Mouse (Mus musculus): ENCODE measurements around the gene Pdgfd. TPM values are rescaled to one million over a fixed set of nuclear protein-coding genes. Genes with fewer than 3 reads are reported as not detected.
"Not testable (repeated sequence)": the region's sequence is repeated elsewhere in the genome, so short reads cannot be mapped to it uniquely, and the experiment has no call there.

The Pdgfd gene
- polyA plus RNA-seq, 1 experiment from 2014 or later, result 12.7 TPM

DNA sequence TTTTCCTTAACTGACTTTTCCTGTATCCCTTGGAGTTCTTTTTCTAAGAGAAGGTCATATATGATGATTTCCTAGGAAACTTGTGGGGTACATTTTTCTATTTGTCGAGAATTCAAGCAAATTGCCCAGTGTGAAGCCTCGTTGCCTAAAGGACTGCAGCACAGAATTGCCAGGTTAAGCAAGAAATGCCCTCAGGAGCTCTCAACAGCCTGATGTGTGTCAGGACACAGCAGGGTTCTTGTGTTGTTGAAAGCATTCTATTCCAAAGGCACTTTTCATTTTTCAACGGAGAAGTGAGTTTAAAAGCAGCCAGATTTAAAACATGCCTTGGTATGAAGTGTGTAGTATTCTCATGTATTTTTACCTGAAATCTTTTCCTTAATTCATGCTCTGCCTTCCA, 19.6 kb downstream of the Pdgfd start:
- DNase-seq (ENCODE audit: low spot score), result no peak
- 60% methylated on average over 3 of the region's 3 CpGs for WGBS
- no peaks in the 10 kb centered on the region for H3K27me3 ChIP-seq (ENCODE audit: control insufficient read depth, insufficient read depth, low read length)
- H3K27ac ChIP-seq (replicated peaks), result no peak overlapping the region
- H3K4me3 ChIP-seq (ENCODE audit: low read depth, low read length), result no peak overlapping the region
- ATAC-seq (ENCODE audit: low FRiP score, low TSS enrichment), result no peak
- H3K4me1 ChIP-seq (replicated peaks; ENCODE audit: control insufficient read depth, insufficient read depth), result no peaks in the 10 kb centered on the region
- no peaks in the 10 kb centered on the region for H3K36me3 ChIP-seq (ENCODE audit: control insufficient read depth, insufficient read depth, low read length)
- H3K9ac ChIP-seq (ENCODE audit: low read length), result no peak overlapping the region
- TF ChIP-seq CTCF (IDR thresholded peaks at IDR 0.05; ENCODE audit: low read depth) (no peak), EP300 (optimal IDR thresholded peaks at IDR 0.05) (no peak)
- H3K4me2 ChIP-seq (replicated peaks; ENCODE audit: low read depth), result no peak overlapping the region
- H3K9me3 ChIP-seq (ENCODE audit: control insufficient read depth, low read length), result no peaks in the 10 kb centered on the region

DNA sequence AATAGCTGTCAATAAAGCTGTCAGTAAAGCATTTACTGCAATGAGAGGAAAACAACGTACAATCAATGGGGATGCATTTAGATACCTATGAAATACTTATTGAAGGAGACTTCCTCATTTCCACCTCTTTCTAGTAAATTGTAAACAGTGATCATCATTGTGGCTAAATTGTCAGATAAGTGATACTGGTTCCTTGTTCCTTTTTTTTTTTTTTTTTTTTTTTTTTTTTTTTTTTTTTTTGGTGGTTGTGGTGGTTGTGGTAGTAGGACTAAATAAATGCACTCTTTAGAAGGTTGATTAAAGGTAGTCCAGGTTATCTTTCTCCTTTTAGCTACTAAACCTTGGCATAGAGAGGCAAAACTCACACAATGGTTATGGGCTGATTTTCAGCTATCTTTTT, 25.0 kb downstream of the Pdgfd start:
- Histone ChIP-seq H3K27me3 (ENCODE audit: control insufficient read depth, insufficient read depth, low read length) (no peaks in the 10 kb centered on the region), H3K36me3 (ENCODE audit: control insufficient read depth, insufficient read depth, low read length) (no peaks in the 10 kb centered on the region), H3K4me2 (replicated peaks; ENCODE audit: low read depth) (no peak overlapping the region), H3K9ac (ENCODE audit: low read length) (no peak overlapping the region), H3K4me1 (replicated peaks; ENCODE audit: control insufficient read depth, insufficient read depth) (no peaks in the 10 kb centered on the region), H3K9me3 (ENCODE audit: control insufficient read depth, low read length) (no peaks in the 10 kb centered on the region), H3K4me3 (ENCODE audit: low read depth, low read length) (no peak overlapping the region), H3K27ac (replicated peaks) (no peak overlapping the region)
- 78% methylated on average over 1 of the region's 1 CpGs for WGBS
- ATAC-seq (ENCODE audit: low FRiP score, low TSS enrichment) (no peak), DNase-seq (ENCODE audit: low spot score) (no peak)
- TF ChIP-seq CTCF (IDR thresholded peaks at IDR 0.05; ENCODE audit: low read depth) (no peak), EP300 (optimal IDR thresholded peaks at IDR 0.05) (no peak)

DNA sequence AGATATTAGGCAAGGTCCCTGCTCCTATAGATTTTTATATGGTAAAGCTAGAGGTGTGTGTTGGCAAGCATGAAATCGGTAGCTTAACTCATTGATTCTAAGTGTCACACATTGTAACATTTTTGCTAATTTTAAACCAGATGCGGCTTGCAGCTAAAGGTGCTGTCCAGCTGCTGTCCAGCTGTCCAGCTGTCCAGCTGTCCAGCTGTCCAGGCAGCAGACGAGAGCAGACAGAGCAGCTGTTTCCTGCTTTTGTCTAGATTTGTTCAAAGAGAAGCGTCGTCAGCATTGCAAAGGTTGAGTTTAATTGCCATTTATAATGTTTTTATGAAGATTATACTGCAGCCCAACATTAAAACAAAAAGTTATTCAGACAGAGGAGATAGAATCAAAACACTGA, 44.5 kb downstream of the Pdgfd start:
- ATAC-seq (ENCODE audit: low FRiP score, low TSS enrichment) (no peak), DNase-seq (ENCODE audit: low spot score) (no peak)
- Histone ChIP-seq H3K27ac (replicated peaks) (no peak overlapping the region), H3K36me3 (ENCODE audit: control insufficient read depth, insufficient read depth, low read length) (no peaks in the 10 kb centered on the region), H3K4me2 (replicated peaks; ENCODE audit: low read depth) (no peak overlapping the region), H3K9ac (ENCODE audit: low read length) (no peak overlapping the region), H3K4me3 (ENCODE audit: low read depth, low read length) (no peak overlapping the region), H3K9me3 (ENCODE audit: control insufficient read depth, low read length) (no peaks in the 10 kb centered on the region), H3K4me1 (replicated peaks; ENCODE audit: control insufficient read depth, insufficient read depth) (no peaks in the 10 kb centered on the region), H3K27me3 (ENCODE audit: control insufficient read depth, insufficient read depth, low read length) (no peaks in the 10 kb centered on the region)
- TF ChIP-seq EP300 (optimal IDR thresholded peaks at IDR 0.05) (no peak), CTCF (IDR thresholded peaks at IDR 0.05; ENCODE audit: low read depth) (no peak)
- WGBS, result 49% methylated on average over 5 of the region's 5 CpGs

DNA sequence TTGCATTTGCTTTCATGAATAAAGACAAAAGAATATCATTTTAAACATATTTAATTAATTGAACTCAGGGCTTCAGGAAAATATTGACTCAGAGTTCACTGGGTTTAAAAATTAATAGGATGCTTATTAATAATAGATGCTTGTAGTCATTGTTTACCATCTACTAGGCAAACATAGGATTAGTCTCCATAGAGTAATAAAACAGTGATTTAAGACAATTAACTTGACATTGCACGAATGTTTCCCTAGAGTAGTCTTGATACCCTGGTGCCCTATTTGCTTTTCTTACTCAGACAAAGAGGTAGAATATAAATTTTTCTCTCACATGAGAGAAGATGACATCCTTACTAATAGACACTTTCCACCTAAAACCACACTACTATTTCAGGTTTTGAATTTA, 49.1 kb downstream of the Pdgfd start:
- no peak for DNase-seq (ENCODE audit: low spot score)
- H3K27ac ChIP-seq (replicated peaks), result no peak overlapping the region
- H3K36me3 ChIP-seq (ENCODE audit: control insufficient read depth, insufficient read depth, low read length), result no peaks in the 10 kb centered on the region
- ATAC-seq (ENCODE audit: low FRiP score, low TSS enrichment), result no peak
- H3K4me1 ChIP-seq (replicated peaks; ENCODE audit: control insufficient read depth, insufficient read depth), result no peaks in the 10 kb centered on the region
- H3K9me3 ChIP-seq (ENCODE audit: control insufficient read depth, low read length), result no peaks in the 10 kb centered on the region
- no peak overlapping the region for H3K4me2 ChIP-seq (replicated peaks; ENCODE audit: low read depth)
- TF ChIP-seq EP300 (optimal IDR thresholded peaks at IDR 0.05) (no peak), CTCF (IDR thresholded peaks at IDR 0.05; ENCODE audit: low read depth) (no peak)
- 16% methylated on average over 1 of the region's 1 CpGs for WGBS
- H3K27me3 ChIP-seq (ENCODE audit: control insufficient read depth, insufficient read depth, low read length), result no peaks in the 10 kb centered on the region
- no peak overlapping the region for H3K9ac ChIP-seq (ENCODE audit: low read length)
- H3K4me3 ChIP-seq (ENCODE audit: low read depth, low read length), result no peak overlapping the region

DNA sequence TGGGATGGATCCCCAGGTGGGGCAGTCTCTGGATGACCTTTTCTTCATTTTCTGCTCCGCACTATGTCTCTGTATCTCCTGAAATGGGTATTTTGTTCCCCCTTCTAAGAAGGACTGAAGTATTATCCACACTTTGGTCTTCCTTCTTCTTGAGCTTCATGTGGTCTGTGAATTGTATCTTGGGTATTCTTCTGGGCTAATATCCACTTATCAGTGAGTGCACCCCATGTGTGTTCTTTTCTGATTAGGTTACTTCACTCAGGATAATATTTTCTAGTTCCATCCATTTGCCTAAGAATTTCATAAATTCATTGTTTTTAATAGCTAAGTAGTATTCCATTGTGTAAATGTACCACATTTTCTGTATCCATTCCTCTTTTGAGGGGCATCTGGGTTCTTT, 67.6 kb downstream of the Pdgfd start:
- H3K4me3 ChIP-seq (ENCODE audit: low read depth, low read length); H3K9ac ChIP-seq (ENCODE audit: low read length); ATAC-seq (ENCODE audit: low FRiP score, low TSS enrichment); H3K4me2 ChIP-seq (replicated peaks; ENCODE audit: low read depth); H3K4me1 ChIP-seq (replicated peaks; ENCODE audit: control insufficient read depth, insufficient read depth); H3K36me3 ChIP-seq (ENCODE audit: control insufficient read depth, insufficient read depth, low read length); H3K27me3 ChIP-seq (ENCODE audit: control insufficient read depth, insufficient read depth, low read length); DNase-seq (ENCODE audit: low spot score); H3K27ac ChIP-seq (replicated peaks); H3K9me3 ChIP-seq (ENCODE audit: control insufficient read depth, low read length): not testable (repeated sequence)
- WGBS, result 96% methylated on average over 1 of the region's 1 CpGs

DNA sequence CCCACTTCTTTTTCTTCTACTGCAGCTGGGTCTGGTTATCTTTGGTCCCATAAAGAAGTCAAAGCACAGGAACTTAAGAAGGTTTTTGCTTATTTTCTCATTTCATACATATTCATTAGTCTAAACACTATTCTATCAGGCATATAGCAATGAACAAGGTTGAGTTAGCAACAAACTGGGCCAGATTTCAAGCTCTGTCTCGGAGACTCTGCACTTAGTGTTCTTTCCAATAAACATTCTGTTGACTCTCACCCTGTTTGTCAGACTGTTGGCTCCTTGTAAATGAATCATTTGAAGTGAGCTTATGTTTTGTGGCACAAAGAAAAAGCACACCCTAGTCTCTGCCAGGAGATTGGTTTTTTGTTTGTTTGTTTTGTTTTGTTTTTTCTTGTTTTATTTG, 81.9 kb downstream of the Pdgfd start:
- Histone ChIP-seq H3K36me3 (ENCODE audit: control insufficient read depth, insufficient read depth, low read length) (no peaks in the 10 kb centered on the region), H3K4me2 (replicated peaks; ENCODE audit: low read depth) (no peak overlapping the region), H3K4me3 (ENCODE audit: low read depth, low read length) (no peak overlapping the region), H3K9ac (ENCODE audit: low read length) (no peak overlapping the region), H3K4me1 (replicated peaks; ENCODE audit: control insufficient read depth, insufficient read depth) (no peaks in the 10 kb centered on the region), H3K9me3 (ENCODE audit: control insufficient read depth, low read length) (no peaks in the 10 kb centered on the region), H3K27ac (replicated peaks) (no peak overlapping the region), H3K27me3 (ENCODE audit: control insufficient read depth, insufficient read depth, low read length) (no peaks in the 10 kb centered on the region)
- WGBS, result 36% methylated on average over 1 of the region's 1 CpGs
- DNase-seq (ENCODE audit: low spot score) (no peak), ATAC-seq (ENCODE audit: low FRiP score, low TSS enrichment) (no peak)
- no peak for TF ChIP-seq CTCF (IDR thresholded peaks at IDR 0.05; ENCODE audit: low read depth)
- no peak for TF ChIP-seq EP300 (optimal IDR thresholded peaks at IDR 0.05)

Measured in stomach, postnatal 0 days (tissue).